Mouse (Mus musculus): Measurements from ENCODE around the gene Sptb.

GRCm38 (mm10) chr12:76608997-76609565, 101.3 kb downstream of the Sptb start:
- no peak for TF ChIP-seq CTCF (IDR thresholded peaks at IDR 0.05; ENCODE audit: control insufficient read depth, insufficient read depth, low read length)
- TF ChIP-seq POLR2A (IDR thresholded peaks at IDR 0.05; ENCODE audit: borderline replicate concordance, control insufficient read depth, low read depth, low read length), result no peak
